Mouse (Mus musculus): ENCODE data around the gene Nos1ap.

The Nos1ap gene

GRCm38 (mm10) chr1:170419961-170420360 lies 169.7 kb downstream of the Nos1ap start:
- DNase-seq (ENCODE audit: low read depth, low spot score): no peak

GRCm38 (mm10) chr1:170418131-170418530 lies 171.5 kb downstream of the Nos1ap start:
- no peak for DNase-seq (ENCODE audit: low read depth, low spot score)

GRCm38 (mm10) chr1:170416967-170417366 lies 172.7 kb downstream of the Nos1ap start:
- DNase-seq (ENCODE audit: low read depth, low spot score): no peak

GRCm38 (mm10) chr1:170416206-170416605 lies 173.5 kb downstream of the Nos1ap start:
- no peak for DNase-seq (ENCODE audit: low read depth, low spot score)

- DNase-seq (ENCODE audit: low read depth, low spot score): no peak
Observed at GRCm38 (mm10) chr1:170415395-170415794, 174.3 kb downstream of the Nos1ap start.

- DNase-seq (ENCODE audit: low read depth, low spot score): no peak
Observed at GRCm38 (mm10) chr1:170410402-170411191, 179.1 kb downstream of the Nos1ap start.

- no peak for DNase-seq (ENCODE audit: low read depth, low spot score)
Observed at GRCm38 (mm10) chr1:170409091-170409490, 180.6 kb downstream of the Nos1ap start.

- no peak for DNase-seq (ENCODE audit: low read depth, low spot score)
Observed at GRCm38 (mm10) chr1:170406921-170407320, 182.7 kb downstream of the Nos1ap start.

- no peak for DNase-seq (ENCODE audit: low read depth, low spot score)
Observed at GRCm38 (mm10) chr1:170405152-170405551, 184.5 kb downstream of the Nos1ap start.

- DNase-seq (ENCODE audit: low read depth, low spot score): no peak
Observed at GRCm38 (mm10) chr1:170402682-170403081, 187.0 kb downstream of the Nos1ap start.

- no peak for DNase-seq (ENCODE audit: low read depth, low spot score)
Observed at GRCm38 (mm10) chr1:170398866-170399265, 190.8 kb downstream of the Nos1ap start.

- DNase-seq (ENCODE audit: low read depth, low spot score): no peak
Observed at GRCm38 (mm10) chr1:170395101-170395500, 194.6 kb downstream of the Nos1ap start.

GRCm38 (mm10) chr1:170394641-170395040 lies 195.0 kb downstream of the Nos1ap start:
- no peak for DNase-seq (ENCODE audit: low read depth, low spot score)

GRCm38 (mm10) chr1:170392771-170393728 lies 196.6 kb downstream of the Nos1ap start:
- DNase-seq (ENCODE audit: low read depth, low spot score): no peak

GRCm38 (mm10) chr1:170387180-170387912 lies 202.3 kb downstream of the Nos1ap start:
- no peak for DNase-seq (ENCODE audit: low read depth, low spot score)

- DNase-seq (ENCODE audit: low read depth, low spot score): no peak
Observed at GRCm38 (mm10) chr1:170385416-170385815, 204.2 kb downstream of the Nos1ap start.

GRCm38 (mm10) chr1:170383530-170383929 lies 206.1 kb downstream of the Nos1ap start:
- no peak for DNase-seq (ENCODE audit: low read depth, low spot score)

GRCm38 (mm10) chr1:170381457-170381856 lies 208.2 kb downstream of the Nos1ap start:
- DNase-seq (ENCODE audit: low read depth, low spot score): no peak

- no peak for DNase-seq (ENCODE audit: low read depth, low spot score)
Observed at GRCm38 (mm10) chr1:170380505-170380904, 209.2 kb downstream of the Nos1ap start.

- no peak for DNase-seq (ENCODE audit: low read depth, low spot score)
Observed at GRCm38 (mm10) chr1:170375721-170376120, 213.9 kb downstream of the Nos1ap start.

- DNase-seq (ENCODE audit: low read depth, low spot score): no peak
Observed at GRCm38 (mm10) chr1:170373750-170374149, 215.9 kb downstream of the Nos1ap start.

All from skeletal muscle tissue, adult 2 months (tissue).